Mouse (Mus musculus) CH12.LX (cell line): ENCODE data around the gene Grpel1. TPM values are rescaled to one million over a fixed set of nuclear protein-coding genes. Genes with fewer than 3 reads are reported as not detected.

Source experiments
- DNase-seq: peaks from one replicate; pipeline ENCODE4 v3.0.0-alpha.2; 2013; ENCODE audit errors: extremely low read depth
- H3K27ac ChIP-seq: 2 replicates; pipeline ENCODE4 v1.5.1; 2012; ENCODE audit warnings: low read depth, mild to moderate bottlenecking, control low read depth, moderate library complexity; ENCODE audit not compliant: insufficient read depth
- H3K27me3 ChIP-seq: replicated peaks from 2 replicates; pipeline ENCODE3; 2012; ENCODE audit warnings: inconsistent platforms
- H3K36me3 ChIP-seq, 2 experiments: replicated peaks in 1 of 2; 2 replicates each; pipeline versions ENCODE3 to v1.6.1; 2012; ENCODE audit warnings: inconsistent platforms in 1 of 2, low read length in 1 of 2, mild to moderate bottlenecking in 1 of 2, mixed read lengths in 1 of 2, moderate library complexity in 1 of 2; ENCODE audit not compliant: control insufficient read depth in 1 of 2, insufficient read depth in 1 of 2
- H3K4me1 ChIP-seq, 2 experiments: 2 replicates each; pipeline ENCODE4 v1.6.1; 2012; ENCODE audit warnings: inconsistent platforms in 1 of 2, moderate library complexity in 1 of 2; ENCODE audit not compliant: insufficient read depth in 2 of 2, control insufficient read depth in 1 of 2
- H3K4me2 ChIP-seq: 2 replicates; pipeline ENCODE4 v1.6.1; 2012; ENCODE audit warnings: low read depth, mild to moderate bottlenecking, control low read depth; ENCODE audit not compliant: poor library complexity, insufficient read depth, severe bottlenecking
- H3K4me3 ChIP-seq, 3 experiments: fragments of 150-350 bp in 1 of 3; sonication (generic) in 1 of 3; replicated peaks in 1 of 3; 2 replicates each; pipeline versions ENCODE3 to v1.5.1; 2011 to 2012; ENCODE audit warnings: low read depth in 2 of 3, low read length in 2 of 3, mild to moderate bottlenecking in 2 of 3, moderate library complexity in 2 of 3, control low read depth in 1 of 3, improper control_type of control experiment in 1 of 3, inconsistent platforms in 1 of 3, mixed read lengths in 1 of 3; ENCODE audit not compliant: poor library complexity in 1 of 3
- H3K79me2 ChIP-seq: replicated peaks from 2 replicates; pipeline ENCODE4 v1.6.1; 2012; ENCODE audit warnings: mild to moderate bottlenecking, moderate library complexity; ENCODE audit not compliant: control insufficient read depth, poor library complexity, insufficient read depth, severe bottlenecking; ENCODE audit errors: extremely low read depth
- H3K9ac ChIP-seq: 2 replicates; pipeline ENCODE4 v1.6.1; 2012; ENCODE audit warnings: low read depth, mild to moderate bottlenecking, control low read depth, moderate library complexity; ENCODE audit not compliant: insufficient read depth
- H3K9me3 ChIP-seq: replicated peaks from 2 replicates; pipeline ENCODE3; 2012; ENCODE audit warnings: low read length, inconsistent platforms, mixed read lengths
- BHLHE40 ChIP-seq: IDR thresholded peaks from 2 replicates; pipeline ENCODE4 v1.6.1; 2011; ENCODE audit warnings: mild to moderate bottlenecking, low read depth, low read length, improper control_type of control experiment
- CHD2 ChIP-seq: IDR thresholded peaks from 2 replicates; pipeline ENCODE4 v1.6.1; 2011; ENCODE audit warnings: low read length, improper control_type of control experiment
- ELF1 ChIP-seq: IDR thresholded peaks from 2 replicates; pipeline ENCODE4 v1.6.1; 2014; ENCODE audit warnings: low read depth, mild to moderate bottlenecking, inconsistent platforms, low read length, improper control_type of control experiment
- ETS1 ChIP-seq: conservative IDR thresholded peaks from 2 replicates; pipeline ENCODE4 v1.6.1; 2012; ENCODE audit warnings: low read depth, mild to moderate bottlenecking, inconsistent platforms, low read length, improper control_type of control experiment, moderate library complexity
- HCFC1 ChIP-seq: IDR thresholded peaks from 2 replicates; pipeline ENCODE4 v1.6.1; 2012; ENCODE audit warnings: low read depth, mild to moderate bottlenecking, inconsistent platforms, low read length, improper control_type of control experiment
- IRF4 ChIP-seq: IDR thresholded peaks from 2 replicates; pipeline ENCODE4 v1.6.1; 2014; ENCODE audit warnings: low read depth, mild to moderate bottlenecking, inconsistent platforms, low read length, improper control_type of control experiment
- JUN ChIP-seq: IDR thresholded peaks from 2 replicates; pipeline ENCODE4 v1.6.1; 2011; ENCODE audit warnings: low read depth, mild to moderate bottlenecking, low read length, improper control_type of control experiment, moderate library complexity; ENCODE audit not compliant: insufficient read depth
- JUND ChIP-seq: conservative IDR thresholded peaks from 2 replicates; pipeline ENCODE4 v1.6.1; 2011; ENCODE audit warnings: low read depth, low read length, improper control_type of control experiment
- KAT2A ChIP-seq: IDR thresholded peaks from 2 replicates; pipeline ENCODE4 v1.6.1; 2012; ENCODE audit warnings: low read length, improper control_type of control experiment, inconsistent platforms; ENCODE audit not compliant: insufficient replicate concordance
- MAX ChIP-seq: IDR thresholded peaks from 2 replicates; pipeline ENCODE4 v1.6.1; 2011; ENCODE audit warnings: low read length, improper control_type of control experiment
- MEF2A ChIP-seq: IDR thresholded peaks from 2 replicates; pipeline ENCODE4 v1.6.1; 2014; ENCODE audit warnings: low read depth, mild to moderate bottlenecking, inconsistent platforms, low read length, improper control_type of control experiment, borderline replicate concordance
- MXI1 ChIP-seq: IDR thresholded peaks from 2 replicates; pipeline ENCODE4 v1.6.1; 2011; ENCODE audit warnings: mild to moderate bottlenecking, low read depth, low read length, improper control_type of control experiment
- MYC ChIP-seq: IDR thresholded peaks from 2 replicates; pipeline ENCODE4 v1.6.1; 2011; ENCODE audit warnings: low read depth, mild to moderate bottlenecking, improper control_type of control experiment, low read length
- NELFE ChIP-seq: IDR thresholded peaks from 2 replicates; pipeline ENCODE4 v1.6.1; 2011; ENCODE audit warnings: low read depth, low read length, improper control_type of control experiment
- NRF1 ChIP-seq: IDR thresholded peaks from 2 replicates; pipeline ENCODE4 v1.6.1; 2014; ENCODE audit warnings: low read depth, mild to moderate bottlenecking, inconsistent platforms, low read length, improper control_type of control experiment, moderate library complexity
- POLR2A ChIP-seq: IDR thresholded peaks from 2 replicates; pipeline ENCODE4 v1.6.1; 2011; ENCODE audit warnings: low read depth, mild to moderate bottlenecking, improper control_type of control experiment, low read length
- POLR2AphosphoS2 ChIP-seq: IDR thresholded peaks from 2 replicates; pipeline ENCODE4 v1.6.1; 2011; ENCODE audit warnings: low read depth, low read length, improper control_type of control experiment
- RCOR1 ChIP-seq: conservative IDR thresholded peaks from 2 replicates; pipeline ENCODE4 v1.6.1; 2012; ENCODE audit warnings: low read depth, mild to moderate bottlenecking, inconsistent platforms, low read length, improper control_type of control experiment
- SIN3A ChIP-seq: IDR thresholded peaks from 2 replicates; pipeline ENCODE4 v1.6.1; 2012; ENCODE audit warnings: low read length, improper control_type of control experiment, inconsistent platforms
- SMC3 ChIP-seq: IDR thresholded peaks from 2 replicates; pipeline ENCODE4 v1.6.1; 2011; ENCODE audit warnings: low read depth, low read length, improper control_type of control experiment
- TBP ChIP-seq: conservative IDR thresholded peaks from 2 replicates; pipeline ENCODE4 v1.6.1; 2011; ENCODE audit warnings: low read depth, low read length, improper control_type of control experiment
- TCF12 ChIP-seq: IDR thresholded peaks from 2 replicates; pipeline ENCODE4 v1.6.1; 2014; ENCODE audit warnings: low read depth, mild to moderate bottlenecking, inconsistent platforms, low read length, improper control_type of control experiment
- ZC3H11A ChIP-seq: IDR thresholded peaks from 2 replicates; pipeline ENCODE4 v1.6.1; 2012; ENCODE audit warnings: low read depth, mild to moderate bottlenecking, inconsistent platforms, low read length, improper control_type of control experiment
- dilution Hi-C: fragments of 300-500 bp; cut with MboI; formaldehyde crosslinking; loops from 2 replicates; pipeline ENCODE4 v1.14.3; 2020; ENCODE audit warnings: low sequenced_read_pairs; ENCODE audit not compliant: extremely low pct_unique_long_range_greater_than_20kb, extremely low pct_ligation_motif_present
- in situ Hi-C: fragments of 300-500 bp; cut with MboI; formaldehyde crosslinking; loops from 3 replicates; pipeline ENCODE4 v1.14.3; 2019; ENCODE audit warnings: low sequenced_read_pairs, low pct_ligation_motif_present, low pct_unique_long_range_greater_than_20kb, mixed read lengths
- polyA plus RNA-seq: library from polyadenylated mRNA; unstranded; fragments of >175 nt; gene quantifications from 2 replicates; pipeline ENCODE4 v1.2.1, GENCODE M21; 2012; ENCODE audit warnings: low read depth; ENCODE audit not compliant: insufficient read length
- total RNA-seq, 2 experiments: library from RNA; depleted of rRNA; stranded (reverse); fragments of 300-350 nt in 1 of 2; fragments of >200 nt in 1 of 2; gene quantifications; 2 replicates each; pipeline ENCODE4 v1.2.3; 2012 to 2014

Gene Grpel1
- total RNA-seq (2012; rRNA removed) = 37.4 and 43.9 TPM in 2 replicates
- 41.2 and 43.4 TPM in 2 replicates for total RNA-seq (2014; rRNA removed)
- polyA plus RNA-seq = 57.8 and 59.7 TPM in 2 replicates

DNA sequence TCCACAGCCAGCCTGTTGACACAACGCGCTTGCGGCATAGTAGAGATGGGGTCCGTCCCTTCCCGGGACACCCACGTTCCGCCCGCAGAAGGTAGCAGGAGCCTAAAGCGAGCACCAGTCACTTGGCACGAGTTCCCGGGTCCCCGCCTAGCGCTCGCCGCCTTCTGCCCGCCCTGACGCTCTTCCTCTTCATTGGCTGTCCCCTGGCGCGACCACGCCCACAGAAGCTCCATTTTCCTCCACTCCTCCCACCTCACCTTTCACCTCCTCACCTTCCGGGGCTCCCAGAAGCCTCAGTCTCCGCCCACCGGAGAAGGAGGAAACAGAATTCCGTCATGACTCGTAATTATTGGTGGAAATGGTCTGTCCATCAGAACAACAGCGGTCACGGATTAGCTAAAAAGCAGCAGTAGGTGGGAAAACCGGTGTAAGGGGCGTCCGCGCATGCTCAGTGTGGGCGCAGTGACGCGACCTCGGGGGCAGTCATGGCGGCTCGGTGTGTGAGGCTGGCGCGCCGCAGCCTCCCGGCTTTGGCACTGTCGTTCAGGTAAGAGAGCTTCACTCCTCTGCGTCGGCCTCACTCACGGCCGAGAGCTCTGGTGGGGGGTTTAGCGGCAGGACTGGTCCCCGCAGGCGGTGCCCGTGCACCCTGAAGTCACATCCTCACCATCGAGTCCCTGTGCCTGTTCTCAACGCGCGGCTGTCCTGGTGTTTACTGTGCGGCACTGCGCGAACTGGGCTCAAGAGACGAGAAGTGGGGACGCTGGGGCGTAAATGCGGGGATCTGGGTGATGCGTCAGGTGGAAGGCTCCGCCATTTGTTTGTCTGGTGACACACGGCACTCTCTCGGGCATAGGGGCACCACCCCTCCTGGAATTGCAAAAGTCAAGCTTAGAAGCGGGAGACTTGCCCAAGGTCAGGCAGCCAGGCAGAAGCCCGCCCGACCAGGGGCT lies at the start of gene Grpel1:
Grpel1 (plus strand) TSS at position 290 of the 953 bp plus-strand sequence.
- TF ChIP-seq JUND (no peak), CHD2 (peak; percentile 93), IRF4 (0 out of 2 replicates have a peak, but pooled peaks have one; percentile 6), NRF1 (peak; percentile 92), BHLHE40 (peak; percentile 87), SMC3 (no peak), ELF1 (peak; percentile 91), MEF2A (no peak), ZC3H11A (no peak), TBP (peak; percentile 62; the same call in 1 of the 2 replicates), MYC (peak; percentile 66), POLR2AphosphoS2 (peak; percentile 86; the same call in 1 of the 2 replicates), POLR2A (peak; percentile 95), HCFC1 (peak; percentile 85), RCOR1 (no peak), TCF12 (peak; percentile 69; the same call in 1 of the 2 replicates), KAT2A (peak; percentile 75; the same call in 1 of the 2 replicates), NELFE (peak; percentile 79), JUN (no peak), SIN3A (peak; percentile 73), MXI1 (peak; percentile 88), MAX (peak; percentile 72), ETS1 (0 out of 2 replicates have a peak, but pooled peaks have one; percentile 13)
- dilution Hi-C loops = no loop called here
- H3K79me2 ChIP-seq = peaks cover 43% of the 10 kb centered on the region
- peaks cover 3 to 27% of the 10 kb centered on the region in 2 experiments; a peak in 2 of 4 replicates for H3K4me1 ChIP-seq
- H3K4me2 ChIP-seq = peak within 1 kb of the TSS; percentile 95
- peak within 1 kb of the TSS; percentile 19; the same call in 1 of the 2 replicates for H3K27ac ChIP-seq
- peak; percentile 100 for DNase-seq
- in situ Hi-C loops = no loop called here
- peak within 1 kb of the TSS; percentile 88 for H3K9ac ChIP-seq
- peak within 1 kb of the TSS; percentile 95 to 99 (median 99) for H3K4me3 ChIP-seq
- no peaks in the 10 kb centered on the region for H3K9me3 ChIP-seq
- H3K27me3 ChIP-seq = no peaks in the 10 kb centered on the region
- H3K36me3 ChIP-seq = peaks cover 14 to 32% of the 10 kb centered on the region in 2 experiments
